Mouse (Mus musculus) heart, adult 2 months (tissue): ENCODE results near the gene Gm14862.

Experiments used
- CTCF ChIP-seq: fragments of 200-600 bp; IDR thresholded peaks from 2 replicates; pipeline ENCODE4 v1.8.1; 2022; ENCODE audit warnings: antibody characterized with exemption, mild to moderate bottlenecking, moderate library complexity
- EP300 ChIP-seq: fragments of 200-500 bp; IDR thresholded peaks from 2 replicates; pipeline ENCODE4 v1.6.1; 2011; ENCODE audit warnings: low read depth, low read length, control low read depth; ENCODE audit not compliant: insufficient read depth
- POLR2A ChIP-seq: fragments of 200-500 bp; IDR thresholded peaks from 2 replicates; pipeline ENCODE4 v1.6.1; 2011; ENCODE audit warnings: mild to moderate bottlenecking, low read depth, low read length, control low read depth; ENCODE audit not compliant: insufficient read depth

GRCm38 (mm10) chrX:9303455-9303854 is 46.8 kb upstream of the Gm14862 start:
- no peak for TF ChIP-seq CTCF
- TF ChIP-seq POLR2A = no peak
- no peak for TF ChIP-seq EP300
